Mouse (Mus musculus) G1E (cell line): ENCODE measurements at regions not wholly inside any gene's neighbourhood (a gene's known extent, or its start where the extent isn't known, plus 50 kb on each side); places are given as distances from the start of the nearest gene placed in this dataset.

Experiments
- CTCF ChIP-seq: IDR thresholded peaks from 2 replicates; pipeline ENCODE4 v1.5.1; 2012; ENCODE audit warnings: low read depth, low read length, inconsistent platforms, mixed read lengths
- GATA1 ChIP-seq: IDR thresholded peaks from 2 replicates; pipeline ENCODE4 v1.6.1; 2012; ENCODE audit warnings: borderline replicate concordance, low read length, inconsistent platforms, mixed read lengths
- GATA2 ChIP-seq: IDR thresholded peaks from 2 replicates; pipeline ENCODE4 v1.6.1; 2012; ENCODE audit warnings: low read depth, low read length, inconsistent platforms, borderline replicate concordance

DNA sequence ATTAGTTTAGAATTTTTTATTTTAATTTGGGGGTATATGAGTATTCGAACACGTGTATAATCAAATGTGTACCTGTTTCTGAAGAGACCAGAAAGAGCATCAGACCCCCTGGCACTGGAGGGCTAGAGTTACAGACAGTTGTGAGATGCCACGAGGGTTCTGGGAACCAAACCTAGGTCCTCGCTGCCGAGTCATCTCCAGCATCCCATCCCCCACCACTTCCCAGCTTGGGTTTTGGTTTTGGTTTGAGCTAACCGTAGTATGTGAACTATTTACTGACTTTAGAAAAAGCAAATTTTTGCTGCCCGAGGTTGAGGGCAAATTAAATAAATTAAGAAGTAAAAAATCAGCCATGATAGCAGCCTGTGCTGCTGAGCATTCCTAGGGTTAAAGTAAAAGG lies 74.9 kb upstream of the Epcam start:
- no peak for TF ChIP-seq GATA1
- no peak for TF ChIP-seq CTCF
- TF ChIP-seq GATA2, result no peak
